Mouse (Mus musculus) yolk sac, embryonic 10.5 days (tissue): ENCODE data around the gene Tlr9.

Experiments used
- DNase-seq: peaks from one replicate; pipeline ENCODE4 v3.0.0-alpha.2; 2017; ENCODE audit warnings: low spot score

The Tlr9 gene

GRCm38 (mm10) chr9:106268421-106268820 is 46.0 kb downstream of the Tlr9 start:
- no peak for DNase-seq

- DNase-seq = no peak
Measured at GRCm38 (mm10) chr9:106269076-106269788, 46.8 kb downstream of the Tlr9 start.

GRCm38 (mm10) chr9:106269879-106270278 is 47.5 kb downstream of the Tlr9 start:
- DNase-seq = no peak

- peak; percentile 45 for DNase-seq
Measured at GRCm38 (mm10) chr9:106270656-106271055, 48.3 kb downstream of the Tlr9 start.

GRCm38 (mm10) chr9:106272288-106272687 is 49.9 kb downstream of the Tlr9 start:
- DNase-seq = no peak

- peak; percentile 69 for DNase-seq
Measured at GRCm38 (mm10) chr9:106273276-106273675, 50.9 kb downstream of the Tlr9 start.

GRCm38 (mm10) chr9:106273791-106274190 is 51.4 kb downstream of the Tlr9 start:
- peak; percentile 53 for DNase-seq

GRCm38 (mm10) chr9:106274652-106275180 is 52.3 kb downstream of the Tlr9 start:
- no peak for DNase-seq

- no peak for DNase-seq
Measured at GRCm38 (mm10) chr9:106275806-106276205, 53.4 kb downstream of the Tlr9 start.
